Mouse (Mus musculus) c-Kit-negative CD71-positive TER-119-positive erythroid progenitor cells, embryonic 14.5 days (primary cell): ENCODE results near the gene Ssbp3.

Experiments
- DNase-seq: peaks from one replicate; pipeline ENCODE4 v3.0.0-alpha.2; 2013; ENCODE audit warnings: low read depth, low spot score

Ssbp3 gene

GRCm38 (mm10) chr4:106907701-106908425, 2.6 kb upstream of the Ssbp3 start:
- no peak for DNase-seq

- DNase-seq, result peak; percentile 79
Measured at GRCm38 (mm10) chr4:106908426-106908809, 2.1 kb upstream of the Ssbp3 start.

GRCm38 (mm10) chr4:106908950-106909751, 1.4 kb upstream of the Ssbp3 start:
- no peak for DNase-seq

GRCm38 (mm10) chr4:106909797-106910196, 704 bp upstream of the Ssbp3 start:
- DNase-seq, result no peak

DNA sequence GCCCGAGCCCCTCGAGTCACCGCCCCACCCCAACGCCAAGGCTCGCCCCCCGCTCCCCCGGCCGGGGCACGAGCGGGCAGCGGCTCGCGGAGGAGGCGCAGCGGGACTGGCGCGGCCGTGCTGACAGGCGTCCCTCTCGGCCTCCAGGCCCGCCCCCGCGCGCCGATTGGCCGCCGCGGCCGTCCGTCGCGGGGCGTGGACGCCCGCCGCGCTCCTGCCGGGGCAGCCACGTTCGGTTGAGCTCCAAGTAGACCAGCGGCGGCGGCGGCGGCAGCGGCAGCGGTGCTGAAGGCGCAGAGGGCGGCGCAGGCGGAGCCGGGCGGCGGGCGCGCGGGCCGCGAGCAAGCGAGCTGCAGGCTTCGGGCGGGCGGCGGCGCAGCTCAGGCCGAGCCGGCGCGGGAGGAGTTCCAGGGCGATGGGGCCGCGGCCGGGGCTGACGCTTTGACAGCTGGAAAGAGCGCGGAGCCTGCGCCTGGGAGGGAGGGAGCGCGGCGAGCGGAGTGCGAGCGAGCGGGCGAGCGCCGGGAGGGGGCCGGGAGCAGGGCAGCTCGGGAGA, 823 bp downstream of the Ssbp3 start:
- DNase-seq, result peak; percentile 85

DNA sequence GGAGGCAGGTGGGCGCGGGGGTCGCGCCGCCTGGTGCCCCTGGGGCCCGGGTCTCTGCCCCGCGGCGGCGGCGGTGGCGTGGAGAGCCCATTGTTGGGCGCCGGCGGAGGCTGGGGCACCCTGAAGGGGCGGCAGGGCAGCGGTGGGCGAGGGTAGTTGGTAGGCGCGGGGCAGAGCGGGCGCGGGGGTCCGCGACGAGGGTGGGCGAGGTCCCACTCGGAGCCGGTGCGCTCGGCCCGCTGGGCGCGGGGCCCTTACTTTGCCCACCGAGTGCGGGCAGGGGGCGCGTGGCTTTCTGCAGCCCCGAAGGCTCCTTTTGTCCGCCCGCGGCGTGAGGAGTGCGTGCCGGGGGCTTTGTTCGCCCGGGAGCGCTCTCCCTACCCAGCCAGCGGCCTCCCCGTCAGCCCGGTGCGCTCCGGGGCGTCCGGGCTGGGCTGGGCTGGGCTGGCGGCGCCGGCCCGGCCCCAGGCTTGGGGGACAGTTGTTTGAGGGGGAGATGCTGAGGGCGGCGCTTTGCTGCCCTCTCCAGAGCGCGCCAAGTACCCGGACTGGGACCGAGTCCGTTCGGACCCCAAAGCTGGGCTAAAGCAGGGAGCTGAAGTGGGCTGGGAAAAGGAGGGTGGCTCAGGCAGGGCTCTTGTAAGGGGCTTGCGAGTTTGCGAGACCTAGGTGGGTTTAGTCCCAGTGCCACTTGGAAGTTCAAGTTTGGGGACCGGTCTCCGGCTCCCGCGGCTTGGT, 1.6 kb downstream of the Ssbp3 start:
- DNase-seq, result no peak

- no peak for DNase-seq
Measured at GRCm38 (mm10) chr4:106912689-106913041, 2.2 kb downstream of the Ssbp3 start.

GRCm38 (mm10) chr4:106913411-106914049, 3.0 kb downstream of the Ssbp3 start:
- no peak for DNase-seq

GRCm38 (mm10) chr4:106915265-106915664, 4.8 kb downstream of the Ssbp3 start:
- DNase-seq, result no peak

DNA sequence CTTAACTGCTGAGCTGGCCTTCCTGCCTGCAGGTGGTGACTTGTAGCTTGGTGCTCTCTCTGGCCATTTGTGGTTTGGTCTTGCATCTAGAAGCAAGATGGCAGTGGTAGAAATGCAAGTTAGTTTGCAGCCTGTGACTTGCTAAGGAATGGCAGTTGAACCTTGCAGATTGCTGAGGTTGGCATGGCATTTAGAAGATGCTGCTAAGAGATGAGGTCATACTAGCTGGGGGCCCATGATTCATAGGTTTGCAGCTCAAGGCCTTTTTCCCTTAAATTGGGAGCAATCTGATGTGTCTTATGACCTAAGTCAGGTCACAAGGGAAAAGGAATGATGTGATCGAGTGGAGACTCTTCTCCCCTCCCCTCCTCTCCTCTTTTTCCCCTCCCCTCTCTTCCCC, 7.8 kb downstream of the Ssbp3 start:
- no peak for DNase-seq

DNA sequence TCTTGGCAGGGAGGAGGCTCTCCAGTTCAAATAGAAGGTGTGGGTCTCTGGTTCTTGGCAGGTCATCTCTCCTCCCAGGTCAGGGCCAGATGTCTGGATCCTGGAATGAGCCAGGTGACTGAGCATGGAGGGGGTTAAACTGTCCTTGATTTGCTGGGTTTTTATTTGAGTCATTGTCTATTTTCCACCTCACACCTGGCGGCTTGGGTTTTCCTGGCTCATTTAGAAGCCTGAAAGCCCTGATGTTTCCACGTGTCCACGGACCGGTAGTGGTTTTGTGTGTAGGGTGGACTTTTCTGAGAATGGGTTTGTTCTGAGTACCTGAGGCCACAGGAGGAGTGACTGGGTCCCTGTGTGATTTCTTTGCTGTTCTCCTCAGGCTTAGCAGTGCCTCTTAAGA, 9.6 kb downstream of the Ssbp3 start:
- no peak for DNase-seq

GRCm38 (mm10) chr4:106921375-106922336, 11.2 kb downstream of the Ssbp3 start:
- no peak for DNase-seq

GRCm38 (mm10) chr4:106922919-106923318, 12.4 kb downstream of the Ssbp3 start:
- no peak for DNase-seq

GRCm38 (mm10) chr4:106924175-106924574, 13.7 kb downstream of the Ssbp3 start:
- DNase-seq, result no peak

GRCm38 (mm10) chr4:106924888-106925287, 14.4 kb downstream of the Ssbp3 start:
- DNase-seq, result peak; percentile 63

- DNase-seq, result no peak
Measured at GRCm38 (mm10) chr4:106926401-106926800, 15.9 kb downstream of the Ssbp3 start.

DNA sequence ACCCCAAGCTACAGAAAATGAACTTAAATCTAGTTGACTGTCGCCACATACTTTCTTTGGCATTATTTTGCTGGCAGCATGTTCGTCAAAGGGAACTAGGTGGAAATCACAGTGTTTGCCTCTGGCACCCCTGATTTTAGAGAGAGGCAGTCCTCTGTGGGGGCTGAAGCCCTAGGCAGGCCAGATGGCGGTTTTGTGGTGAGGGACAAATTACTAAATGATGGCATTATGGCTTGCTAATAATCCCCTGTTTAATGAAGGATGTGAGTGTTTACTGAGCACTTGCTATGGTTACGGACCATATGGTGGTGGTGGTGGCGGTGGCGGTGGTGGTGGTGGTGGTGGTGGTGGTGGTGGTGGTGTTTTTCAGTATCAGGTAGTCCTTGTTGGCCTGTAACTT, 16.5 kb downstream of the Ssbp3 start:
- no peak for DNase-seq

GRCm38 (mm10) chr4:106928961-106929360, 18.5 kb downstream of the Ssbp3 start:
- DNase-seq, result no peak

DNA sequence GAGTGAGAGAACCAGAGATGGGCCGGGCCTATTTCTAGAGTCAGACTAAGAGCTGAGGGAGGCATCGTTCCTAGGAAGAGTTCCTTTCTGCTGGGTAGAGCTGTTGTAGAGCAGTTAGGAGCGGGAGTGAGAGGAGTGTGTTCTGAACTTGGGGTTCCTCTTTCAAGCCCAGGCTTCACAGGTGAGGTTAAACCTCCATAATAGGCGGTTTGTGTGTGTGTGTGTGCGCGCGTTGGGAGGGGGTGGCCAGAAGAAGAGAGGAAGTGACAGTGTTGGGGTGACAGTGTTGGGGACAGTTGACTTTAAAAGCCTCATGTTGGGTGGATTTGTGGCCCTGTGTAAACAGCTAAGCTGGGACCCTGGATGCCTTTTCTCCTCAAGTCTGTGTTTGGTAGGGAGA, 22.1 kb downstream of the Ssbp3 start:
- no peak for DNase-seq

GRCm38 (mm10) chr4:106933813-106934482, 23.4 kb downstream of the Ssbp3 start:
- DNase-seq, result no peak
